Mouse (Mus musculus): ENCODE results near the gene Patj. TPM values are rescaled to one million over a fixed set of nuclear protein-coding genes. Genes with fewer than 3 reads are reported as not detected.

Gene Patj
- polyA plus RNA-seq, 1 experiment from 2014 or later = 28.4 TPM

DNA sequence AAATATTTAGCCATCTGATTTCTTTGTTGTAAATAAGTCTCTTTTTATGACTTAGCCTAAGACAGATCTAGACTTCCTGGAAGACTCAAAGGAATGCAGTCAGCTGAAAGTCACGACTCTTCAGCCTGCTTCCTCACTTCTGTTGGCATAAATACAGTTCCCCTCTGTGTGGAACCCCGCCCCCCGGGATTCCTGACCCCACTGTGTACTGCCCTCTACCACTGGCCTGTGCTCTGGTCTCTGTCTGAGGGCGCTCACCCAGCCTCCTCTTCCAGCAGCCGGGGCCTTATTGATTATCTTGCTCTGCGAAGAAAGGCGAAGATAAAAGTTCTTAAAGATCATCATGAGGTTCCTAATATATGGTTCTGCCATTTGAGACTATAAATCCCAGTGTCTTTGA is 258.1 kb downstream of the Patj start:
- 29% methylated on average over 7 of the region's 7 CpGs for WGBS
- DNase-seq (peak; percentile 34), ATAC-seq (ENCODE audit: insufficient read depth) (0 out of 2 replicates have a peak, but pooled peaks have one; percentile 50)
- no peaks in the 10 kb centered on the region for H3K27me3 ChIP-seq (ENCODE audit: insufficient read depth, low read length)
- H3K4me2 ChIP-seq = no peak overlapping the region
- no peak overlapping the region for H3K4me3 ChIP-seq (ENCODE audit: low read depth, low read length)
- H3K27ac ChIP-seq (ENCODE audit: low read depth) = no peak overlapping the region
- no peaks in the 10 kb centered on the region; the same call in 1 of the 2 replicates for H3K4me1 ChIP-seq (ENCODE audit: insufficient read depth)
- no peaks in the 10 kb centered on the region for H3K9me3 ChIP-seq (ENCODE audit: low read depth, low read length)
- no peaks in the 10 kb centered on the region for H3K36me3 ChIP-seq (ENCODE audit: insufficient read depth)
- no peak overlapping the region for H3K9ac ChIP-seq
- no peak for TF ChIP-seq CTCF (IDR thresholded peaks at IDR 0.05; ENCODE audit: low read depth)

DNA sequence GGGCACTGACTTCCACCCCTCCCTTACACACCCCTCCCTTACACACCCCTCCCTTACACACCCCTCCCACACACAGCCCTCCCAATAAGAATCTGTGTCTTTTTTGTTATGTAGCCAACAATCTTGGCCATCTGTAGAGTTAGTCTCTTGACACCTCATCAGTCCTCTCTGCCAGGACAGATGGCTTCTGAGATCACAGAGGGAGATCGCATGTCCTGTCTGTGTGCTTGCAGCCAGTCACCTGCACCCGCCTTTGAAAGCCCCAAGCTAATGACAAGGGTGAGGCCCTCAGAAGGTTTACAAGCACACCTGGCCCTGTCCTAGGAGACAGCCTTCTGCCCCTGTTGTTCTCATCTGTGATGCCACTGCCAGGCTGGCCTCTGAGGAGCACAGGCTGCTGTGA is 258.8 kb downstream of the Patj start:
- ATAC-seq (ENCODE audit: insufficient read depth) (peak; percentile 72; the same call in 1 of the 2 replicates), DNase-seq (peak; percentile 53)
- Histone ChIP-seq H3K9ac (no peak overlapping the region), H3K4me1 (ENCODE audit: insufficient read depth) (no peaks in the 10 kb centered on the region; the same call in 1 of the 2 replicates), H3K27ac (ENCODE audit: low read depth) (no peak overlapping the region), H3K9me3 (ENCODE audit: low read depth, low read length) (no peaks in the 10 kb centered on the region), H3K4me3 (ENCODE audit: low read depth, low read length) (no peak overlapping the region), H3K4me2 (no peak overlapping the region), H3K27me3 (ENCODE audit: insufficient read depth, low read length) (no peaks in the 10 kb centered on the region), H3K36me3 (ENCODE audit: insufficient read depth) (no peaks in the 10 kb centered on the region)
- WGBS = 13% methylated on average over 2 of the region's 2 CpGs
- no peak for TF ChIP-seq CTCF (IDR thresholded peaks at IDR 0.05; ENCODE audit: low read depth)

DNA sequence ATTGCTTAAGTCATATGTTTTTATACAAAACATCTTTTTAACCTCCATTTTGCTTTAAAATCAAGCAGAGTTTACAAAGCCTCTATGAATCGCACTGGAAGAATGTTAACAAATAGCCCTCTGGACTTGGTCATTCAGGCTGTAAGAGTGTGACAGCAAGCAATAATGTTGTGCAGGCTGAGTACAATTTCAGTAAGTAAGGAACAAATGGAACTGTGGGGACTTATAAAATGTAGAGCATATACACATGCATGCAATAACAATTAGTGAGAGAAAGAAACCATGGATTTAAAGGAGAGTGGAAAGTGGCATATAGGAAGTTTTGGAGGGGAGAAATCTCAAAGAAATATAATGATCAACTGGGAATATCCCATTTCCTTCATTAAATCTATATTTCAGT is 261.2 kb downstream of the Patj start:
- H3K4me1 ChIP-seq (ENCODE audit: insufficient read depth) = no peaks in the 10 kb centered on the region; the same call in 1 of the 2 replicates
- no peak overlapping the region for H3K4me3 ChIP-seq (ENCODE audit: low read depth, low read length)
- no peak for TF ChIP-seq CTCF (IDR thresholded peaks at IDR 0.05; ENCODE audit: low read depth)
- ATAC-seq (ENCODE audit: insufficient read depth) = no peak
- H3K9me3 ChIP-seq (ENCODE audit: low read depth, low read length) = no peaks in the 10 kb centered on the region
- no peak overlapping the region for H3K4me2 ChIP-seq
- H3K27me3 ChIP-seq (ENCODE audit: insufficient read depth, low read length) = no peaks in the 10 kb centered on the region
- no peaks in the 10 kb centered on the region for H3K36me3 ChIP-seq (ENCODE audit: insufficient read depth)
- WGBS = 82% methylated on average over 1 of the region's 1 CpGs
- no peak overlapping the region for H3K27ac ChIP-seq (ENCODE audit: low read depth)
- DNase-seq = no peak
- no peak overlapping the region for H3K9ac ChIP-seq

DNA sequence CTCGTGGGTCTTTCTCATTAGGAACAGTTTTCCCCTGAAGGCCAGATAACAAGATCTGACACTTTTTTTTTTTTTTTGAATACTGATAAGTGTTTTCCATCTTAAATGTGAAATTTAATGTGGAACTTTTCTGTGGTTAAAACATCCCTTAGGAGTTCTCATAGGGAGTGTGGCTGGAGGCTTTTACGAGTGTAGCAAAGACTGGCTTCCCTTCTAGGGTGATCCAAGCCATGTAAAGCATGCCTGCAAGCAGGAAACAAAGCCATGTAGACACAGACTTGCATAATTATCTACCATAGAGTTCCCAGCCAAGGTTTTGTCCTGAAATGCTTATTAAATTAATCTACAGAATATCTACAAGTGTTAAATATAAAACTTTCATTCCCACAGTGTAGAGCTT is 263.4 kb downstream of the Patj start:
- Histone ChIP-seq H3K9ac (no peak overlapping the region), H3K4me2 (no peak overlapping the region), H3K4me1 (ENCODE audit: insufficient read depth) (no peaks in the 10 kb centered on the region; the same call in 1 of the 2 replicates), H3K27me3 (ENCODE audit: insufficient read depth, low read length) (no peaks in the 10 kb centered on the region), H3K4me3 (ENCODE audit: low read depth, low read length) (no peak overlapping the region), H3K9me3 (ENCODE audit: low read depth, low read length) (peaks cover 5% of the 10 kb centered on the region; the same call in 1 of the 2 replicates), H3K27ac (ENCODE audit: low read depth) (no peak overlapping the region), H3K36me3 (ENCODE audit: insufficient read depth) (no peaks in the 10 kb centered on the region)
- 71% methylated on average over 2 of the region's 2 CpGs for WGBS
- DNase-seq (peak; percentile 7), ATAC-seq (ENCODE audit: insufficient read depth) (no peak)
- TF ChIP-seq CTCF (IDR thresholded peaks at IDR 0.05; ENCODE audit: low read depth) = no peak

DNA sequence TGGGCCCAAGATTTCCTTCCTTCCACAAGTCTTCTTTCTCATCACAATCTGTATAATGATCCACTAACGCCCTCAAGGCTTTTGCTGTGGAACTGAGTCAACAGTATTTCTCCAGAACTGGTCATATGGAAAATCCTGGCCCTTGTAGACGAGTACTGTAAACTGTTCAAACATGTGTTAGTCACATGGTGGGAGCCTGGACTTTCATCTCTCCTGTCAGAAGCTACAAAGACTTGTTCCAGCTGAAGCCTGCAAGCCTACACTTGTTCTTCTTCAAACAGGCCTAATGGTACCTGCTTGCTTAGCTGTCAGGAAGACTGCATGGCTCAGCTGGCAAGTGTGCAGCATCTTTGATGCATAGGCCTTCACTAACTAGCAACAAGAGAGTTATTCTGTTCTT is 264.9 kb downstream of the Patj start:
- ATAC-seq (ENCODE audit: insufficient read depth) = no peak
- TF ChIP-seq CTCF (IDR thresholded peaks at IDR 0.05; ENCODE audit: low read depth) = no peak
- DNase-seq = peak; percentile 5
- Histone ChIP-seq H3K27ac (ENCODE audit: low read depth) (no peak overlapping the region), H3K36me3 (ENCODE audit: insufficient read depth) (no peaks in the 10 kb centered on the region), H3K4me3 (ENCODE audit: low read depth, low read length) (no peak overlapping the region), H3K4me2 (no peak overlapping the region), H3K9ac (no peak overlapping the region), H3K4me1 (ENCODE audit: insufficient read depth) (no peaks in the 10 kb centered on the region), H3K9me3 (ENCODE audit: low read depth, low read length) (peaks cover 5% of the 10 kb centered on the region; the same call in 1 of the 2 replicates), H3K27me3 (ENCODE audit: insufficient read depth, low read length) (no peaks in the 10 kb centered on the region)
- 63% methylated on average over 2 of the region's 2 CpGs for WGBS

DNA sequence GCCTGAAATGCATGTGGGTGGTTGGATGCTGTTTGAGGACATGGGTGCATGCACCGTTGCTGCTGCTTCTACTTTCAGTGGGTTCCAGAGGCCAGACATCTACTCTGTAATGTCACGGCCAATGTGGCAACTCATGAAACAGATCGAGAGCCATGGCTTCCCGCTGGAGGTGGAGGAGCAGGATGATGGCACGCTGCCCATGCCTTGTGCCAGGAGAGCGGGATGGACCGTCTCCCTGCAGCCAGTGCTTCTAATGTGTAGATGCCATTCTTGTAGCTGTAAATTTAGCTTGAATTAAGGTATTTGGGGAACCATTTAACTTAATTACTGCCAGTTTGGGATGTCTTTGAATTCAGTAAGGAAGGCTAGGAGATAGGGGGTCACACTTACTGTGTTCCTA is 270.3 kb downstream of the Patj start:
- no peak overlapping the region for H3K4me2 ChIP-seq

DNA sequence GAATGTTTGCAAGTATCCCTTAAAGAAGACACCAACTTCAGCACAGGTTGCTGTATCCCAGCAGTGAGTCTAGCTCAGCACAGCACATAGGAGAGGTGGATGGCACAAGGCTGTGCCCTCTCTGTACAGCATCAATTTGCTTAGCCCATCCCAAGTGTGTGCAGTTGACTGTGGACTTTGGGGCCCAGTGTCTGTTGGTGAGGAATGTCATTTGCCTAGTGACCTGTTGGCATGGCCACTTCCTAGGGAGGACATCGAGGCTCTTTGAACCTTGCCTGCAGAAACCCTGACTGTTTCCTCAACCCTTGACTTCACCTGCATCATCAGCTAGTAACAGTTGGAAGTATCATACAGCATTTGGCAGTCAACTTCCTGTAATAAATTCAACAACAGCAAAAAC is 270.9 kb downstream of the Patj start:
- Histone ChIP-seq H3K4me3 (ENCODE audit: low read depth, low read length) (no peak overlapping the region), H3K27ac (ENCODE audit: low read depth) (no peak overlapping the region), H3K4me1 (ENCODE audit: insufficient read depth) (no peaks in the 10 kb centered on the region), H3K27me3 (ENCODE audit: insufficient read depth, low read length) (no peaks in the 10 kb centered on the region), H3K36me3 (ENCODE audit: insufficient read depth) (no peaks in the 10 kb centered on the region), H3K9ac (no peak overlapping the region), H3K4me2 (no peak overlapping the region), H3K9me3 (ENCODE audit: low read depth, low read length) (peaks cover 5% of the 10 kb centered on the region; the same call in 1 of the 2 replicates)
- 71% methylated on average over 1 of the region's 1 CpGs for WGBS
- ATAC-seq (ENCODE audit: insufficient read depth) (no peak), DNase-seq (no peak)
- TF ChIP-seq CTCF (IDR thresholded peaks at IDR 0.05; ENCODE audit: low read depth) = no peak

More for the DNA sequence above, 270.3 kb downstream of the Patj start:
- H3K4me3 ChIP-seq (ENCODE audit: low read depth, low read length) = no peak overlapping the region
- no peaks in the 10 kb centered on the region for H3K36me3 ChIP-seq (ENCODE audit: insufficient read depth)
- H3K9ac ChIP-seq = no peak overlapping the region
- ATAC-seq (ENCODE audit: insufficient read depth) (no peak), DNase-seq (no peak)
- H3K27ac ChIP-seq (ENCODE audit: low read depth) = no peak overlapping the region
- H3K9me3 ChIP-seq (ENCODE audit: low read depth, low read length) = peaks cover 5% of the 10 kb centered on the region; the same call in 1 of the 2 replicates
- no peaks in the 10 kb centered on the region for H3K27me3 ChIP-seq (ENCODE audit: insufficient read depth, low read length)
- H3K4me1 ChIP-seq (ENCODE audit: insufficient read depth) = no peaks in the 10 kb centered on the region
- 86% methylated on average over 7 of the region's 7 CpGs for WGBS
- TF ChIP-seq CTCF (IDR thresholded peaks at IDR 0.05; ENCODE audit: low read depth) = no peak

Measured in lung, embryonic 14.5 days (tissue).